12 mouse cellular contexts compared by ENCODE assay signal in genomic region chr5:24612302-24612649, GRCm38 (mm10). TPM values are rescaled to one million over a fixed set of nuclear protein-coding genes. Genes with fewer than 3 reads are reported as not detected.
DNase-seq lines count a peak whose midpoint lies in the region; ATAC-seq and TF ChIP-seq lines count a peak whose summit lies in the region.
"Had no signal": no experiment of that assay in that cellular context is flagged by ENCODE, and none has a peak within 500 bp of the region (broad histone marks: within the 10 kb centered on the region; RNA-seq: fewer than 3 reads in every experiment).

No protein-coding gene starts in this region.

- H3K4me1 ChIP-seq in intestine, postnatal 0 days (replicated peaks; ENCODE audit: control insufficient read depth, insufficient read depth, low read length), result no peaks in the 10 kb centered on the region
- H3K4me1 ChIP-seq in intestine, embryonic 15.5 days (replicated peaks), result no peaks in the 10 kb centered on the region
- H3K4me1 ChIP-seq in embryonic facial prominence, embryonic 13.5 days, result peaks cover 11% of the 10 kb centered on the region
- H3K4me1 ChIP-seq in forebrain, embryonic 14.5 days (ENCODE audit: control insufficient read depth, insufficient read depth, low read length), result peaks cover 19% of the 10 kb centered on the region
- peaks cover 14% of the 10 kb centered on the region; the same call in 1 of the 2 replicates for H3K4me1 ChIP-seq in midbrain, embryonic 12.5 days

- H3K4me3 ChIP-seq in intestine, postnatal 0 days (ENCODE audit: low read depth, low read length), result no peak overlapping the region
- no peak overlapping the region for H3K4me3 ChIP-seq in intestine, embryonic 15.5 days (replicated peaks)
- H3K4me3 ChIP-seq in embryonic facial prominence, embryonic 13.5 days, result no peak overlapping the region
- no peak overlapping the region for H3K4me3 ChIP-seq in forebrain, embryonic 14.5 days (ENCODE audit: low read depth, low read length)
- no peak overlapping the region for H3K4me3 ChIP-seq in midbrain, embryonic 12.5 days
- H3K4me3 ChIP-seq: left cerebral cortex, adult 2 months had no signal

- no peak overlapping the region for H3K4me2 ChIP-seq in intestine, postnatal 0 days (replicated peaks; ENCODE audit: low read depth)
- H3K4me2 ChIP-seq in intestine, embryonic 15.5 days (replicated peaks), result no peak overlapping the region
- H3K4me2 ChIP-seq in embryonic facial prominence, embryonic 13.5 days, result no peak overlapping the region
- H3K4me2 ChIP-seq in forebrain, embryonic 14.5 days (ENCODE audit: low read length), result 0 out of 2 replicates have a peak overlapping the region, but pooled peaks have one; percentile 9
- no peak overlapping the region for H3K4me2 ChIP-seq in midbrain, embryonic 12.5 days (replicated peaks)

- H3K9me3 ChIP-seq in intestine, postnatal 0 days (ENCODE audit: control insufficient read depth), result no peaks in the 10 kb centered on the region
- H3K9me3 ChIP-seq in intestine, embryonic 15.5 days, result no peaks in the 10 kb centered on the region
- H3K9me3 ChIP-seq in embryonic facial prominence, embryonic 13.5 days, result no peaks in the 10 kb centered on the region
- H3K9me3 ChIP-seq in forebrain, embryonic 14.5 days (replicated peaks; ENCODE audit: control insufficient read depth, low read length), result no peaks in the 10 kb centered on the region
- H3K9me3 ChIP-seq in midbrain, embryonic 12.5 days, result no peaks in the 10 kb centered on the region

- H3K27ac ChIP-seq in intestine, postnatal 0 days (ENCODE audit: low read depth, low read length), result no peak overlapping the region
- no peak overlapping the region for H3K27ac ChIP-seq in intestine, embryonic 15.5 days
- no peak overlapping the region for H3K27ac ChIP-seq in embryonic facial prominence, embryonic 13.5 days
- peak overlapping the region; percentile 70 for H3K27ac ChIP-seq in forebrain, embryonic 14.5 days (ENCODE audit: low read depth, low read length)
- H3K27ac ChIP-seq in midbrain, embryonic 12.5 days (replicated peaks), result no peak overlapping the region
- H3K27ac ChIP-seq: left cerebral cortex, adult 2 months had no signal

- no peaks in the 10 kb centered on the region for H3K27me3 ChIP-seq in intestine, postnatal 0 days (replicated peaks; ENCODE audit: control insufficient read depth, insufficient read depth, low read length)
- no peaks in the 10 kb centered on the region for H3K27me3 ChIP-seq in intestine, embryonic 15.5 days (replicated peaks)
- H3K27me3 ChIP-seq in embryonic facial prominence, embryonic 13.5 days, result no peaks in the 10 kb centered on the region
- no peaks in the 10 kb centered on the region for H3K27me3 ChIP-seq in forebrain, embryonic 14.5 days (replicated peaks; ENCODE audit: control insufficient read depth, insufficient read depth, low read length)
- no peaks in the 10 kb centered on the region for H3K27me3 ChIP-seq in midbrain, embryonic 12.5 days

- no peak for ATAC-seq in intestine, postnatal 0 days
- ATAC-seq in intestine, embryonic 15.5 days, result no peak
- 0 out of 2 replicates have a peak, but pooled peaks have one; percentile 10 for ATAC-seq in embryonic facial prominence, embryonic 13.5 days (ENCODE audit: insufficient number of reproducible peaks, insufficient read depth, low FRiP score, low TSS enrichment, low read depth)
- ATAC-seq in forebrain, embryonic 14.5 days, result peak; percentile 62
- peak; percentile 30; the same call in 1 of the 2 replicates for ATAC-seq in midbrain, embryonic 12.5 days (ENCODE audit: low FRiP score, low read depth)
- ATAC-seq in frontal cortex, adult (ENCODE audit: low TSS enrichment), result no peak
- ATAC-seq: CD4-positive, CD25-positive, alpha-beta regulatory T cell, adult 4 months; liver, postnatal 0 days had no signal

- DNase-seq in forebrain, embryonic 14.5 days (ENCODE audit: low spot score), result no peak
- DNase-seq in testis, postnatal 14 days (ENCODE audit: low spot score), result no peak
- DNase-seq in frontal cortex, adult 2 months (ENCODE audit: extremely low spot score in 1 of 2, low spot score in 1 of 2), result no peak
- DNase-seq: liver, postnatal 0 days; right cerebral cortex, postnatal 14 days had no signal

- TF ChIP-seq CTCF in intestine, postnatal 0 days (IDR thresholded peaks at IDR 0.05; ENCODE audit: low read depth), result peak; percentile 36

- H3K9ac ChIP-seq in intestine, postnatal 0 days (ENCODE audit: low read depth, low read length), result no peak overlapping the region
- no peak overlapping the region for H3K9ac ChIP-seq in intestine, embryonic 15.5 days
- H3K9ac ChIP-seq in embryonic facial prominence, embryonic 13.5 days, result no peak overlapping the region
- no peak overlapping the region for H3K9ac ChIP-seq in forebrain, embryonic 14.5 days (ENCODE audit: low read length)
- no peak overlapping the region for H3K9ac ChIP-seq in midbrain, embryonic 12.5 days (replicated peaks)
- H3K9ac ChIP-seq: liver, postnatal 0 days had no signal

- WGBS in intestine, postnatal 0 days, result 74% methylated on average over 5 of the region's 5 CpGs
- WGBS in intestine, embryonic 15.5 days, result 75% methylated on average over 5 of the region's 5 CpGs
- 62% methylated on average over 5 of the region's 5 CpGs for WGBS in embryonic facial prominence, embryonic 13.5 days
- WGBS in forebrain, embryonic 14.5 days, result 57% methylated on average over 5 of the region's 5 CpGs
- WGBS in midbrain, embryonic 12.5 days, result 79% methylated on average over 5 of the region's 5 CpGs

- H3K36me3 ChIP-seq in intestine, postnatal 0 days (ENCODE audit: control insufficient read depth, insufficient read depth), result no peaks in the 10 kb centered on the region
- H3K36me3 ChIP-seq in intestine, embryonic 15.5 days, result no peaks in the 10 kb centered on the region
- no peaks in the 10 kb centered on the region for H3K36me3 ChIP-seq in embryonic facial prominence, embryonic 13.5 days
- H3K36me3 ChIP-seq in forebrain, embryonic 14.5 days (ENCODE audit: control insufficient read depth, insufficient read depth, low read length), result no peaks in the 10 kb centered on the region
- H3K36me3 ChIP-seq in midbrain, embryonic 12.5 days, result no peaks in the 10 kb centered on the region

RNA-seq across cellular contexts. Expression of gene Smarcd3, which starts 11.9 kb away (rescaled TPM):
- polyA plus RNA-seq in intestine, postnatal 0 days (2015; fragmentation: Nextera tagmentation; extraction: Ambion mirVana), result 6.6 and 6.8 TPM in 2 replicates
- 15.5 and 18.4 TPM in 2 replicates for polyA plus RNA-seq in intestine, embryonic 15.5 days (2015; fragmentation: Nextera tagmentation; extraction: Ambion mirVana)
- 37.4 and 43.5 TPM in 2 replicates for polyA plus RNA-seq in embryonic facial prominence, embryonic 13.5 days (2015; fragmentation: Nextera tagmentation; extraction: Ambion mirVana)
- polyA plus RNA-seq in forebrain, embryonic 14.5 days (2014; fragmentation: Nextera tagmentation; extraction: Ambion mirVana), result 170 and 177 TPM in 2 replicates
- 108 and 120 TPM in 2 replicates for polyA plus RNA-seq in midbrain, embryonic 12.5 days (2016; fragmentation: Nextera tagmentation; extraction: Ambion mirVana)
- 116 and 135 TPM in 2 replicates for polyA plus RNA-seq in frontal cortex, adult 2 months (2012; rRNA removed)

RNA-seq across cellular contexts. Expression of gene Chpf2, which starts 25.7 kb away (rescaled TPM):
- polyA plus RNA-seq in intestine, postnatal 0 days (2015; fragmentation: Nextera tagmentation; extraction: Ambion mirVana), result 23.5 and 24.4 TPM in 2 replicates
- 14.7 and 16.0 TPM in 2 replicates for polyA plus RNA-seq in intestine, embryonic 15.5 days (2015; fragmentation: Nextera tagmentation; extraction: Ambion mirVana)
- 24.2 and 26.4 TPM in 2 replicates for polyA plus RNA-seq in embryonic facial prominence, embryonic 13.5 days (2015; fragmentation: Nextera tagmentation; extraction: Ambion mirVana)
- 10.6 and 13.8 TPM in 2 replicates for polyA plus RNA-seq in forebrain, embryonic 14.5 days (2014; fragmentation: Nextera tagmentation; extraction: Ambion mirVana)
- 18.3 and 22.1 TPM in 2 replicates for polyA plus RNA-seq in midbrain, embryonic 12.5 days (2016; fragmentation: Nextera tagmentation; extraction: Ambion mirVana)
- polyA plus RNA-seq in frontal cortex, adult 2 months (2012; rRNA removed), result 47.1 and 50.5 TPM in 2 replicates

RNA-seq across cellular contexts. Expression of gene Abcf2, which starts 35.0 kb away (rescaled TPM):
- 40.1 and 40.5 TPM in 2 replicates for polyA plus RNA-seq in intestine, postnatal 0 days (2015; fragmentation: Nextera tagmentation; extraction: Ambion mirVana)
- 86.0 and 87.1 TPM in 2 replicates for polyA plus RNA-seq in intestine, embryonic 15.5 days (2015; fragmentation: Nextera tagmentation; extraction: Ambion mirVana)
- 112 and 115 TPM in 2 replicates for polyA plus RNA-seq in embryonic facial prominence, embryonic 13.5 days (2015; fragmentation: Nextera tagmentation; extraction: Ambion mirVana)
- polyA plus RNA-seq in forebrain, embryonic 14.5 days (2014; fragmentation: Nextera tagmentation; extraction: Ambion mirVana), result 111 and 112 TPM in 2 replicates
- 126 TPM in 2 replicates for polyA plus RNA-seq in midbrain, embryonic 12.5 days (2016; fragmentation: Nextera tagmentation; extraction: Ambion mirVana)
- polyA plus RNA-seq in frontal cortex, adult 2 months (2012; rRNA removed), result 78.1 and 86.2 TPM in 2 replicates

RNA-seq across cellular contexts. Expression of gene 4931409K22Rik, which starts 55.7 kb away (rescaled TPM):
- polyA plus RNA-seq in intestine, postnatal 0 days (2015; fragmentation: Nextera tagmentation; extraction: Ambion mirVana), result not detected in 2 replicates
- 0.05 and 0.08 TPM in 2 replicates for polyA plus RNA-seq in intestine, embryonic 15.5 days (2015; fragmentation: Nextera tagmentation; extraction: Ambion mirVana)
- 0.11 TPM in 1 of 2 replicates, not detected in the other for polyA plus RNA-seq in embryonic facial prominence, embryonic 13.5 days (2015; fragmentation: Nextera tagmentation; extraction: Ambion mirVana)
- polyA plus RNA-seq in forebrain, embryonic 14.5 days (2014; fragmentation: Nextera tagmentation; extraction: Ambion mirVana), result 0.06 and 0.09 TPM in 2 replicates
- polyA plus RNA-seq in midbrain, embryonic 12.5 days (2016; fragmentation: Nextera tagmentation; extraction: Ambion mirVana), result 0.06 and 0.09 TPM in 2 replicates
- 0.18 and 0.59 TPM in 2 replicates for polyA plus RNA-seq in frontal cortex, adult 2 months (2012; rRNA removed)
- polyA plus RNA-seq: CD4-positive, CD25-positive, alpha-beta regulatory T cell, adult 4 months; liver, postnatal 0 days had no signal

Comparison
In these comparisons a context has a peak if more than half of its experiments do, and no peak if none do; other contexts are left out.
1. ATAC-seq: peak in embryonic facial prominence, embryonic 13.5 days (single experiment), forebrain, embryonic 14.5 days (single experiment) and midbrain, embryonic 12.5 days (single experiment); none in intestine, postnatal 0 days (single experiment), intestine, embryonic 15.5 days (single experiment) and frontal cortex, adult (single experiment).